Mouse (Mus musculus) neural tube, embryonic 13.5 days (tissue): ENCODE measurements around the gene Bola2. TPM values are rescaled to one million over a fixed set of nuclear protein-coding genes. Genes with fewer than 3 reads are reported as not detected.

Experiments used
- ATAC-seq: fragments of 200-750 bp; cut with Nextera tagmentation; 2 replicates; pipeline ENCODE4 v1.8.0; 2017; ENCODE audit warnings: low read depth, mild to moderate bottlenecking, moderate TSS enrichment, moderate library complexity
- H3K27ac ChIP-seq: fragments of 300-500 bp; sonication (generic); replicated peaks from 2 replicates; pipeline ENCODE4 v1.5.1; 2015; ENCODE audit warnings: moderate library complexity, mild to moderate bottlenecking, inconsistent platforms
- H3K27me3 ChIP-seq: fragments of 300-500 bp; sonication (generic); 2 replicates; pipeline ENCODE4 v1.6.1; 2015; ENCODE audit warnings: mild to moderate bottlenecking, inconsistent platforms
- H3K36me3 ChIP-seq: fragments of 300-500 bp; sonication (generic); 2 replicates; pipeline ENCODE4 v1.6.1; 2015; ENCODE audit warnings: mild to moderate bottlenecking, inconsistent platforms
- H3K4me1 ChIP-seq: fragments of 300-500 bp; sonication (generic); replicated peaks from 2 replicates; pipeline ENCODE4 v1.6.1; 2015; ENCODE audit warnings: inconsistent platforms
- H3K4me2 ChIP-seq: fragments of 300-500 bp; sonication (generic); 2 replicates; pipeline ENCODE4 v1.6.1; 2015; ENCODE audit warnings: inconsistent platforms, mild to moderate bottlenecking, moderate library complexity
- H3K4me3 ChIP-seq: fragments of 300-500 bp; sonication (generic); 2 replicates; pipeline ENCODE4 v1.5.1; 2015; ENCODE audit warnings: mild to moderate bottlenecking, inconsistent platforms
- H3K9ac ChIP-seq: fragments of 300-500 bp; sonication (generic); 2 replicates; pipeline ENCODE4 v1.6.1; 2015; ENCODE audit warnings: moderate library complexity, mild to moderate bottlenecking, inconsistent platforms
- H3K9me3 ChIP-seq: fragments of 300-500 bp; sonication (generic); 2 replicates; pipeline ENCODE4 v1.6.1; 2016; ENCODE audit warnings: inconsistent platforms
- WGBS: fragments of 180-500 bp; shearing (Covaris S2); methylation state at CpG from one replicate; pipeline ENCODE4 v1.1.7; 2015; 5-methylcytosine and 5-hydroxymethylcytosine counted together
- polyA plus RNA-seq: library from polyadenylated mRNA; unstranded; fragments of >200 nt; fragmentation: Nextera tagmentation; extraction: Ambion mirVana; gene quantifications from 2 replicates; pipeline ENCODE4 v1.2.1, GENCODE M21; 2015

Gene Bola2
- polyA plus RNA-seq, 1 experiment from 2014 or later = 143 TPM

DNA sequence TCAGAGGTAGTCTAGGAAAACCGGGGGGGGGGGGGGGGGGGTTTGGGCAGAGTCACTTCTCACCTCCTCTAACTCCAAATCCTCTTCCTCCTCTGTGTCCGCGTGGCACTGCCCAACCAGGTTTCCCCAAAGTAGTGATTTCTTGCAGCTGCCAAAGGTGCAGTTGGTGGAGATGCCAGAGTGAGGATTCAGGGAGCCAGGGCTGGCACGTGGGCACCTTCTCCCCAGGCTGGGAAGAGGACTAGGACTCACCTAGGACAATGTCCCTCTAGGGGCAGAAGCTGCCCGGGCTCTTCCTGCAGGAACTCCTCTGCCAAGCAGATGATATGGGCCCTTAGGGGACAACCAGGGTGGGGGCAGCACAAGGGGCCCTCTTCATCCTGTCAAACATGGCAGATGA is 3.5 kb upstream of the Bola2 start:
- 84% methylated on average over 5 of the region's 5 CpGs for WGBS
- Histone ChIP-seq H3K27me3 (no peaks in the 10 kb centered on the region), H3K27ac (no peak overlapping the region), H3K4me2 (no peak overlapping the region), H3K4me3 (no peak overlapping the region), H3K9me3 (no peaks in the 10 kb centered on the region), H3K4me1 (peaks cover 23% of the 10 kb centered on the region), H3K9ac (no peak overlapping the region), H3K36me3 (peaks cover 28% of the 10 kb centered on the region)
- no peak for ATAC-seq

DNA sequence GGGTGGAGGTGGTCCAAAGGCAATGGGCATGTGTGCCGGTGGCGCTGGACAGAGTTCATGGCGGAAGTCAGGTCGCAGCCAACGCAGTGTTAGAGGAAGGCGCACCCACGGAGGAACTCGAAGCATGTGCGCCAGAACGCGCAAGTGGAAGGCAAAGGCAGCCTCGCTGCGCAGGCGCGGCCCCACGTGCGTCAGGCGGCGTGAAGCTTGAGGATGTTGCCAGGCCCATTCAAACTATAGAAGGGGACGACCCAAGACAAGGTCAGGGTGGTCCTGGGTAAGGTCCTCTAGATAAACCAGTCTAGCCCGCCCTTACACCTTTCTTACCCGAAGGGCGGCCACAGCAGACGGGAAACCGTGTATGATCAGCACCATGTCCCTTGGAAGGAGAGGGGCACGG is 2.8 kb upstream of the Bola2 start:
- peaks cover 28% of the 10 kb centered on the region for H3K36me3 ChIP-seq
- no peak overlapping the region for H3K9ac ChIP-seq
- H3K4me1 ChIP-seq = peaks cover 30% of the 10 kb centered on the region
- ATAC-seq = no peak
- no peak overlapping the region for H3K27ac ChIP-seq
- no peak overlapping the region for H3K4me2 ChIP-seq
- H3K4me3 ChIP-seq = no peak overlapping the region
- WGBS = 94% methylated on average over 26 of the region's 26 CpGs
- H3K27me3 ChIP-seq = no peaks in the 10 kb centered on the region
- H3K9me3 ChIP-seq = no peaks in the 10 kb centered on the region

DNA sequence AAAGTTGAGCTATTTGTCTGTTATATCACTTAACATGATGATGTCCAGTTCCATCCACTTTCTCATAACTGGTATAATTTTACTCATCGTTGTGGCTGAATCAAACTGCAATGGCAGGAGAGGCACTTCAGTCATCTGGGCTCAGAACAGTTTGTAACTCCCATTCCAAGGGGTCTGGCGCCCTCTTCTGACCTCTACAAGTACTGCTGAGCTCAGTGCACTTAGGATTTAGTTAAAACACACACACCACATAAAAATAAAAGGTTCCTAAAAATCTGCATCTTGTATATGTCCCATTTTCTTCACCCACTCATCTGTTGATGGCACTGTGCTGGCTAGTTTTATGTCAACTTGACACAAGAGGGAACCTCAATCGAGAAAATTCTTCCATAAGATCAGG is 1.9 kb upstream of the Bola2 start:
- Histone ChIP-seq H3K4me3 (no peak overlapping the region), H3K27me3 (no peaks in the 10 kb centered on the region), H3K9me3 (no peaks in the 10 kb centered on the region), H3K9ac (no peak overlapping the region), H3K4me2 (peak overlapping the region; percentile 94), H3K27ac (no peak overlapping the region), H3K4me1 (peaks cover 36% of the 10 kb centered on the region), H3K36me3 (peaks cover 28% of the 10 kb centered on the region)
- 42% methylated on average over 3 of the region's 3 CpGs for WGBS
- ATAC-seq = no peak

DNA sequence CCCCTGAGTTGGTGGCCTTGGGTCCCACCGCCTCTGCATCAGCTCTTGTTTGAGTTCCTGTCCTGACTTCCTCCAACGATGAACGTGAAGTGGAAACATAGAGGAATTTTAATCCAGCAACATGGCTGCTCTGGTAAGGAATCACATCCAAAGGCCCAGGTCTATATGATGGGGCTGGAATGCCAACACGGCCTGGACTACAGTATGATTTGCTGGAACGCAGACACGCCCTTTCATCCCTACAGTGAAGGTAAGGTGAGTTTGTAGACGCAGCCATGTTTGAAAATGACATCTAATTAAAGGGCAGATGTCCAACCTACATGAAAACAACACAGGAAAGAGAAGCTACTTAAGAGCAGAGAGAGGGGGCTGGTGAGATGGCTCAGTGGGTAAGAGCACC is 1.4 kb upstream of the Bola2 start:
- Histone ChIP-seq H3K9ac (peak overlapping the region; percentile 47; the same call in 1 of the 2 replicates), H3K9me3 (no peaks in the 10 kb centered on the region), H3K4me2 (peak overlapping the region; percentile 94), H3K4me3 (0 out of 2 replicates have a peak overlapping the region, but pooled peaks have one; percentile 8), H3K4me1 (peaks cover 36% of the 10 kb centered on the region), H3K36me3 (peaks cover 29% of the 10 kb centered on the region), H3K27me3 (no peaks in the 10 kb centered on the region), H3K27ac (no peak overlapping the region)
- no peak for ATAC-seq
- WGBS = 89% methylated on average over 7 of the region's 7 CpGs

DNA sequence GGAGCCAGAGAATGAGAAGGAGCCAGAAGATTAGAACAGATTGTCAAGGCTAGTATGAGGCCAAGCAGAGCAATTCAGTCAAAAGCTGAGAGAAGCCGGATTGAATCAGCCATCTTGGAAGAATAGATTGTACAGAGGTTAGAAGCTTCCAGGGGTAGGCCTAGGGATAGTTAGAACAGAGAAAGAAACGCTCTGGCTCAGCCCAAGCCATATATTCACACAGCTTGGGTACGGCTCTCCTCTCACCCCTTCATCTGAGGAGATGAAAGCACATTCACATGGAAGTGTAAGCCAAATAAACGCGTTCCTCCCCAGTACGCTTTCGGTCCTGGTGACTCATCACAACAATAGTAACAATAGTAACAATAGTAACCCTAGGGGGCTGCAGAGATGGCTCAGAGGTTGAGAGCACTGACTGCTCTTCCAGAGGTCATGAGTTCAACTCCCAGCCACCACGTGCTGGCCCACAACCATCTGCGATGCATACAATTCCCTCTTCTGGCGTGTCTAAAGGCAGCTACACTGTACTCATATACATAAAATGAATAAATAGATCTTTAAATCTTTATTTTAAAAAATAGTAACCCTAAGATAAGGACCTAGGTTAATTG is 655 bp upstream of the Bola2 start:
- Histone ChIP-seq H3K4me2 (peak overlapping the region; percentile 94), H3K27ac (0 out of 2 replicates have a peak overlapping the region, but pooled peaks have one; percentile 42)

DNA sequence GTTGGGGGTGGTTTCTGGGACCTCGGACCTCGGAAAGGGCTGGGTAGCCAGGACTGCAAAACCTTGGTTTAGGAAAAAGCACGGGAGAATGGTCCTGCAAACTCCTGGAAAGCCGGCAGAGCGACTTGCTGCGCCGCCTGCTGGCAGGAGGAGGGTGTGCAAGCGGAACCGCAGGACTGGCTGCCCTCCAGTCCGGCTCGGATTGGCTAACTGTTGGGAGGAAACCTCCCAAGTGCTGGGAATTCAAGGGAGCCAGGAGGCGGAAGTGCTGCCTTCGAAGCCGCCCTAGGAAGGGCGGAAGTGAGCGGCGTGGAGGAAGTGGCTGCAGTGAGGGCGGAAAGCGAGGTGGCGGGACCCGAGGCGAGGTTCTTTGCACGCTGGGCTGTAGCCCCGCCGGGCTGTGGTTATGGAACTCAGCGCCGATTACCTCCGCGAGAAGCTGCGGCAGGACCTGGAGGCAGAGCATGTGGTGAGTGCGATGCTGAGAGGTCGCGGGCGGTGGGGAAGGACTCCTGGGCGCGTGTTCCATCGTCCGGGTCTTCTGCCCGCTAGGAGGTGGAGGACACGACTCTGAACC is 518 bp downstream of the Bola2 start, which contains the start of gene Slx1b:
Gene Slx1b, minus strand, starts transcription at position 154 of the 577 bp plus-strand sequence.
- ATAC-seq = peak; percentile 98
- no peaks in the 10 kb centered on the region for H3K27me3 ChIP-seq
- peak within 1 kb of the TSS; percentile 81 for H3K4me3 ChIP-seq
- H3K4me1 ChIP-seq = peaks cover 36% of the 10 kb centered on the region
- peaks cover 37% of the 10 kb centered on the region for H3K36me3 ChIP-seq
- H3K9ac ChIP-seq = peak within 1 kb of the TSS; percentile 87
- H3K4me2 ChIP-seq = peak within 1 kb of the TSS; percentile 94
- peak within 1 kb of the TSS; percentile 95 for H3K27ac ChIP-seq
- 3% methylated on average over 40 of the region's 40 CpGs for WGBS
- no peaks in the 10 kb centered on the region for H3K9me3 ChIP-seq

More for the DNA sequence above, 655 bp upstream of the Bola2 start:
- ATAC-seq = no peak
- Histone ChIP-seq H3K9me3 (no peaks in the 10 kb centered on the region), H3K27me3 (no peaks in the 10 kb centered on the region), H3K36me3 (peaks cover 34% of the 10 kb centered on the region), H3K4me1 (peaks cover 36% of the 10 kb centered on the region), H3K9ac (peak overlapping the region; percentile 86), H3K4me3 (peak overlapping the region; percentile 81)
- whole genome bisulfite sequencing = 14% methylated on average over 10 of the region's 10 CpGs

DNA sequence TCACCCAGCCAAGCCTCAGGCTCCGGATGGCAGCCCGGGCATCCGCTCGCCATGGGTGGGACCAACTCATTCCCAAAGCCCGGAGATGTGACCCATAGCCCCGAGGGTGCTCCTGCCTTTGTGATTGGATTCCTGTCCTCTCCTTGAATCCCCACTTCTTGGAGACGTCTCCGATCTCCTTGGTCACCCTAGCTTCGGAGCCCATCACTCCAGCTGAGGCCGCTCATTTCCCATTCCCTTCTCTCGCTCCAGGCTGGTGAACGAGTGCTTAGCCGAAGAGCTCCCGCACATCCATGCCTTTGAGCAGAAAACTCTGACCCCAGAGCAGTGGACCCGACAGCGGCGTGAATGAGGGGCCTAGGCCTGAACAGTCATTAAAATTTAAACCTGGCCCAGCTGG is 1.1 kb downstream of the Bola2 start:
- Histone ChIP-seq H3K4me1 (peaks cover 42% of the 10 kb centered on the region), H3K4me3 (peak overlapping the region; percentile 81), H3K27me3 (no peaks in the 10 kb centered on the region), H3K36me3 (peaks cover 32% of the 10 kb centered on the region), H3K27ac (peak overlapping the region; percentile 68; the same call in 1 of the 2 replicates), H3K9ac (peak overlapping the region; percentile 87), H3K4me2 (peak overlapping the region; percentile 94), H3K9me3 (no peaks in the 10 kb centered on the region)
- 2% methylated on average over 17 of the region's 17 CpGs for WGBS
- no peak; the same call in 1 of the 2 replicates for ATAC-seq

DNA sequence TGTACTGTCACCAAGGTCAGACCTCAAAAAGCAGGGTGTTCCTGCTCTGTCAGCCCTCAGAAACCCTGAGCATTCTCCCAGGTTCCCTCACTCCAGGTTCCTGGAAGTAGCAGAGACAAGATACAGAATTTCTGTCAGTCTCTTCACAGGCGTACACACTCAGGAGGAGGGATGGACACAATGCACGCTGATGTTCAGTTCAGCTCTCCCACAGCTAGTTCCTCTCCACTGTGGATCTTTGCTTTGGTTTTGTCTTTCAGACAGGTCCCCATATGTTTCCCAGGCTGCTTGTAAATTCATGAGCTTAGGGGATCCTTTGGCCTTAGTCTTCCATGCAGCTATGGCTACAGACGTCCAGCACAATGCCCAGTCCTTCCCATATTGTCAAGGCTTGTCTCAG is 1.7 kb downstream of the Bola2 start:
- peak overlapping the region; percentile 81 for H3K4me3 ChIP-seq
- WGBS = 69% methylated on average over 3 of the region's 3 CpGs
- peaks cover 48% of the 10 kb centered on the region for H3K4me1 ChIP-seq
- H3K27me3 ChIP-seq = no peaks in the 10 kb centered on the region
- no peak overlapping the region for H3K27ac ChIP-seq
- H3K36me3 ChIP-seq = peaks cover 26% of the 10 kb centered on the region
- no peaks in the 10 kb centered on the region for H3K9me3 ChIP-seq
- H3K9ac ChIP-seq = peak overlapping the region; percentile 87
- H3K4me2 ChIP-seq = peak overlapping the region; percentile 94
- no peak for ATAC-seq

DNA sequence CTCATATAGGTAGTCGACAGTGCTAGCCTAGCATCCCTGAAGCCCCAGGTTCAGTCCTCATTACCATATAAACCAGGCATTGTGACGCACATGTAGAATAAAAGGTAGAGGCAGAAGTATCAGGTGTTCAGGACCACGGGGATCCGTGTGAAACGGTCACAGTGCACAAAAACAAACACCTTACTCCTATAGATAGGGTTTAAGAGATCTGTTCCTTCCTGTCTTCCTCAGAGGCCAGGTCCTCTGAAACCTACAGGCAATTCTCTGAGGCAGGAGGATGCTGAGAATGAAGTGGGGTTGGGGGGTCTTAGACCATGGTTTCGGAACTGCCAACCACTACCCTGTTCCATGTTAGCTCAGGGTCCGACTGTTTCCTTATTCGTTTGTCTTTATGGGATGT is 2.6 kb downstream of the Bola2 start:
- Histone ChIP-seq H3K4me3 (no peak overlapping the region; the same call in 1 of the 2 replicates), H3K4me1 (peaks cover 58% of the 10 kb centered on the region), H3K4me2 (no peak overlapping the region), H3K27me3 (no peaks in the 10 kb centered on the region; the same call in 1 of the 2 replicates), H3K27ac (no peak overlapping the region), H3K36me3 (peaks cover 20% of the 10 kb centered on the region), H3K9me3 (no peaks in the 10 kb centered on the region), H3K9ac (no peak overlapping the region)
- ATAC-seq = no peak
- WGBS = 96% methylated on average over 8 of the region's 8 CpGs

DNA sequence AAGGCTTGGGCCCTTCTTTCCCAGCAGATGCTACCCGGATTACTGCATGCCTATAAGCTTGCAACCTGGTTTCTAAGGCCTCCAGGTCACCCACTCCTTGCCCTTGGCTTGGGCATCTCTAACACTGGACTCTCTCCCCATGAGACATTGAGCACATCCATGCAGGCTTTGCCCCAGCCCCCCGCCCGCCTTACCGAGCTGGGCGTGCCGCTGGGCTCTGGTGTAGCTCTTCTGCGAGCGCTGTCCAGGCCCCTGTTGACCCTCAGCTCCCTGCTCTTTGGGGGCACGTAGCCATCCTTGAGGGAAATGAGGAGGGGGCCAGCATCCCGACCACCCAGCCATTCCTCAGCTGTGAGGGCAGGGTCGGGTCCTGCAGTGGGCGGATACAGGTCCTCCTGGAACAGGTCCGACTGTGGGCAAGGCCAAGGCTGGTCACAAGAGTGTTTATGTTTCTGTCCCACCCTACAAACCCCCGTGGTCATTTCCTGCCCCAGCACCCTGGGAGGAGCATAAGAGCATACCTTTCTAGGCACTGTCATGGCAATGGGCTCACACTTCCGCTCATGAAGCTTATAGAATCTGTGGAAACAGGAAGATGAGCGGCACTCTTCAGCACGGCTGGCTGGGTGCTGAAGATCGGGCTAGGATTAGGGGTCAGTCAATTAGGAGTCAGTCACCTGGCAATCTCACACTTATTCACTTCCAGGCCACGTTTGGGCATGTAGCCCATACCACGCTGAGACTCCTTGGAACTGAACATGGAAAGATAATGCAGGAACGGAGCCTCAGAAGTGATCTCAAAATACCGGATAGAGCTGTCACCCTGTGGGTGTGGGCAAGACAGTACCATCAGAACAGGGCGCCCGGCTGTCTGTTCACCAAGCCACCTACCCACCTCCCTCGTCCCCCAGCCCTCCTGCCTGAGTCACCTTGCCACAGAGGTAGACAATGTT is 5.1 kb downstream of the Bola2 start:
- WGBS = 86% methylated on average over 25 of the region's 25 CpGs
- Histone ChIP-seq H3K9me3 (no peaks in the 10 kb centered on the region), H3K4me1 (peaks cover 63% of the 10 kb centered on the region), H3K4me3 (no peak overlapping the region), H3K27me3 (peaks cover 1% of the 10 kb centered on the region; the same call in 1 of the 2 replicates), H3K36me3 (peaks cover 20% of the 10 kb centered on the region), H3K9ac (no peak overlapping the region), H3K27ac (no peak overlapping the region), H3K4me2 (0 out of 2 replicates have a peak overlapping the region, but pooled peaks have one; percentile 80)
- no peak for ATAC-seq

DNA sequence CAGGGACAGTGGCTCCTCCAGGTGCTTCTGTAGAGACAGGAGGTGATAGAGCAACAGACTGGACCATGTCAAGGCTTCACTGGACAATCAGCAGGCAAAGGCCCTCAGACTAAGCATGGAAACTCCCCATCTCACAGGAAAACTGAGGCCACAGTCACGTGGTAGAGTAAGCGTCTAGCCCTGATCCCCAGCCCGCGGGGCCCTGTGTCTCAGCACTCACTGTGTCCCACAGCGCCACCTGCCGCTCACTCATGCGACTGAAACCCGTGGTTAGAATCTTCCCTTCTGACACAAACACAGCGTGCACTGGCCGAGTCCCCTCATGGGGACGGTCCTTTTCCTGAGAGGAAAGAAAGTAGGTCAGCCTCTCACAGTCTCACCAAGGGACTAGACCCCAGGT is 5.9 kb downstream of the Bola2 start:
- Histone ChIP-seq H3K4me2 (peak overlapping the region; percentile 80), H3K9me3 (no peaks in the 10 kb centered on the region), H3K9ac (peak overlapping the region; percentile 43), H3K27ac (no peak overlapping the region), H3K4me1 (peaks cover 65% of the 10 kb centered on the region), H3K36me3 (peaks cover 20% of the 10 kb centered on the region), H3K4me3 (peak overlapping the region; percentile 16), H3K27me3 (peaks cover 8% of the 10 kb centered on the region; the same call in 1 of the 2 replicates)
- 2% methylated on average over 11 of the region's 11 CpGs for WGBS
- ATAC-seq = 0 out of 2 replicates have a peak, but pooled peaks have one; percentile 24
